Mouse (Mus musculus): ENCODE results near the gene Myo15. TPM values are rescaled to one million over a fixed set of nuclear protein-coding genes. Genes with fewer than 3 reads are reported as not detected.

Myo15 gene
- polyA plus RNA-seq, 1 experiment from 2014 or later, result 0.10 TPM

- ATAC-seq (ENCODE audit: insufficient read depth, low FRiP score), result no peak
- Histone ChIP-seq H3K4me1 (ENCODE audit: control insufficient read depth, insufficient read depth, low read length) (no peaks in the 10 kb centered on the region), H3K9ac (ENCODE audit: low read length) (no peak overlapping the region), H3K4me2 (ENCODE audit: low read depth, low read length) (no peak overlapping the region), H3K27ac (ENCODE audit: low read length) (no peak overlapping the region), H3K9me3 (replicated peaks; ENCODE audit: control insufficient read depth, low read length) (no peaks in the 10 kb centered on the region), H3K27me3 (ENCODE audit: control insufficient read depth, insufficient read depth, low read length) (no peaks in the 10 kb centered on the region), H3K4me3 (replicated peaks; ENCODE audit: low read length) (no peak overlapping the region), H3K36me3 (ENCODE audit: control insufficient read depth, insufficient read depth, low read length) (peaks cover 6% of the 10 kb centered on the region; the same call in 1 of the 2 replicates)
- WGBS, result 39% methylated on average over 7 of the region's 7 CpGs
These were observed 29.0 kb upstream of the Myo15 start for GRCm38 (mm10) chr11:60440176-60440575.

- Histone ChIP-seq H3K4me1 (ENCODE audit: control insufficient read depth, insufficient read depth, low read length) (no peaks in the 10 kb centered on the region), H3K9ac (ENCODE audit: low read length) (no peak overlapping the region), H3K4me3 (replicated peaks; ENCODE audit: low read length) (no peak overlapping the region), H3K4me2 (ENCODE audit: low read depth, low read length) (no peak overlapping the region), H3K27ac (ENCODE audit: low read length) (no peak overlapping the region), H3K9me3 (replicated peaks; ENCODE audit: control insufficient read depth, low read length) (no peaks in the 10 kb centered on the region), H3K36me3 (ENCODE audit: control insufficient read depth, insufficient read depth, low read length) (peaks cover 6% of the 10 kb centered on the region; the same call in 1 of the 2 replicates), H3K27me3 (ENCODE audit: control insufficient read depth, insufficient read depth, low read length) (no peaks in the 10 kb centered on the region)
- WGBS, result 87% methylated on average over 6 of the region's 6 CpGs
- ATAC-seq (ENCODE audit: insufficient read depth, low FRiP score), result no peak
These were observed 26.2 kb upstream of the Myo15 start for GRCm38 (mm10) chr11:60442896-60443295.

GRCm38 (mm10) chr11:60444007-60444406 lies 25.1 kb upstream of the Myo15 start:
- Histone ChIP-seq H3K27me3 (ENCODE audit: control insufficient read depth, insufficient read depth, low read length) (no peaks in the 10 kb centered on the region), H3K4me2 (ENCODE audit: low read depth, low read length) (no peak overlapping the region), H3K36me3 (ENCODE audit: control insufficient read depth, insufficient read depth, low read length) (peaks cover 6% of the 10 kb centered on the region; the same call in 1 of the 2 replicates), H3K27ac (ENCODE audit: low read length) (no peak overlapping the region), H3K9ac (ENCODE audit: low read length) (no peak overlapping the region), H3K4me3 (replicated peaks; ENCODE audit: low read length) (no peak overlapping the region), H3K9me3 (replicated peaks; ENCODE audit: control insufficient read depth, low read length) (no peaks in the 10 kb centered on the region), H3K4me1 (ENCODE audit: control insufficient read depth, insufficient read depth, low read length) (no peaks in the 10 kb centered on the region)
- WGBS, result 77% methylated on average over 4 of the region's 4 CpGs
- no peak for ATAC-seq (ENCODE audit: insufficient read depth, low FRiP score)

DNA sequence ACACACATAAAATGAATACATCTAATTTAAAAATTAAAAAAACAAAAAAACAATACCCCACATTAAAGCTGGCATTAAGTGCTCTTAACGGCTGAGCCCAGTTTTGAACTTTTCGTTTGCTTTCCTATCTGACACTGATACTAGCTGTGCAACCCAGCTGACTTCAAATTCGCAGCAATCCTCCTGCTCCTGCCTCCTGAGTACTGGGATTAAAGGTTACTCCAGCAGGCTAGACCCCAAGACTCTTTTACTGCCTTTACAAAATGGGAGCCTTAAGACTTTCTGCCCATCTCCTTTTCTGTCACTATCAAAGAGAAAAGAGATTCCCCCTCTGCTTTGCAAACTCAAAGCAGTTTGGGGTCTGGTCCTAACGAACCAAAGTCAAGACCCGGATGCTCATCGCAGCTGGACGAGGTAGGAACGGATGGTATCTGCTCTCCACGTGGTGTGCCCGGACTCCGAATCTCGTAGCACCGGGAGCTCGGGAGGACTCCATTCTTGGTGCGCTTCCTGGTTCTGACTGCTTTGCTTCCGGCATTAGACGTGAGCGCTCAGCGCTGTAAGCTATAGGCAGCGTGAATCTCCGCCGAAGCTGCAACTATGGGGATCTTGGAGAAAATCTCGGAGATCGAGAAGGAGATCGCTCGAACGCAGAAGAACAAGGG lies 14.9 kb upstream of the Myo15 start, which contains the start of gene Drg2:
Gene Drg2, plus strand, starts transcription at position 512 of the 665 bp plus-strand sequence.
- Histone ChIP-seq H3K27ac (ENCODE audit: low read length) (peak within 1 kb of the TSS; percentile 58), H3K9ac (ENCODE audit: low read length) (peak within 1 kb of the TSS; percentile 81), H3K36me3 (ENCODE audit: control insufficient read depth, insufficient read depth, low read length) (no peaks in the 10 kb centered on the region; the same call in 1 of the 2 replicates), H3K4me1 (ENCODE audit: control insufficient read depth, insufficient read depth, low read length) (peaks cover 6% of the 10 kb centered on the region), H3K9me3 (replicated peaks; ENCODE audit: control insufficient read depth, low read length) (no peaks in the 10 kb centered on the region), H3K4me3 (replicated peaks; ENCODE audit: low read length) (peak within 1 kb of the TSS; percentile 75), H3K4me2 (ENCODE audit: low read depth, low read length) (peak within 1 kb of the TSS; percentile 73), H3K27me3 (ENCODE audit: control insufficient read depth, insufficient read depth, low read length) (no peaks in the 10 kb centered on the region)
- peak; percentile 95 for ATAC-seq (ENCODE audit: insufficient read depth, low FRiP score)
- WGBS, result 5% methylated on average over 27 of the region's 27 CpGs

DNA sequence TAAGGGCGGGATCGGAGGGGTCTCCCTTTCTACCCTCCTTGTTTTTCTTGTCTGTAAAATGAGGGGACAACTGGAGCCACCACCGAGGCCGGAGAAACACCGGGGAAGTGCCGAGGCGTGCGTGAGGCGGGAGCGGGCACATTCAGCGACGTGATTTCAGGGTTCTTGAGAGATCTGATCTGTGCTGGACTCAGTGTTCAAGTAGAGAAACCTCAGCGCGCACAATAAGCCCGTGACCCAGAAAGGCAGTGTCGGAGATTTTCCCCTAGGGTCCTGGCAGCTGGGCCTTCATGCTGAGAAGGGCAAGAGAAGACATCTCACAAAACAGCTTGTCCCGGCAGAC lies 14.4 kb upstream of the Myo15 start:
- Histone ChIP-seq H3K9ac (ENCODE audit: low read length) (peak overlapping the region; percentile 81), H3K4me2 (ENCODE audit: low read depth, low read length) (peak overlapping the region; percentile 73), H3K4me1 (ENCODE audit: control insufficient read depth, insufficient read depth, low read length) (peaks cover 6% of the 10 kb centered on the region), H3K36me3 (ENCODE audit: control insufficient read depth, insufficient read depth, low read length) (no peaks in the 10 kb centered on the region; the same call in 1 of the 2 replicates), H3K27me3 (ENCODE audit: control insufficient read depth, insufficient read depth, low read length) (no peaks in the 10 kb centered on the region), H3K9me3 (replicated peaks; ENCODE audit: control insufficient read depth, low read length) (no peaks in the 10 kb centered on the region), H3K27ac (ENCODE audit: low read length) (peak overlapping the region; percentile 58), H3K4me3 (replicated peaks; ENCODE audit: low read length) (peak overlapping the region; percentile 75)
- WGBS, result 0% methylated on average over 17 of the region's 17 CpGs
- ATAC-seq (ENCODE audit: insufficient read depth, low FRiP score), result peak; percentile 23; the same call in 1 of the 2 replicates

DNA sequence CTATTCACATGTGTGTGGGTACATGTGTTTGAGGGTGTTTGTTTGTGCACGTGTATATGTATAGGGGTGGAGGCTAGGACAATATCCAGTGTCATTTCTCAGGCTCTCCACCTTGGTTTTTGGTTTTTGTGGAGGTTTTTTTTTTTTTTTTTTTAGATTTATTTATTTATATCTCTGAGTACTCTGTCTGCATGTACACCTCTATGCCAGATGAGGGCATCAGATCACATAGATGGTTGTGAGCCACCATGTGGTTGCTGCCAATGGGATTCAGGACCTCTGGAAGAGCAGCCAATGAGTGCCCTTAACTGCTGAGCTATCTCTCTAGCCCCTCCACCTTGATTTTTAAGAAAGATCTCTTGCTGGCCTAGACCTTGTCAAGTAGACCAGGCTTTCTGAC lies 11.2 kb upstream of the Myo15 start:
- Histone ChIP-seq H3K36me3 (ENCODE audit: control insufficient read depth, insufficient read depth, low read length) (peaks cover 14% of the 10 kb centered on the region; the same call in 1 of the 2 replicates), H3K27ac (ENCODE audit: low read length) (no peak overlapping the region), H3K4me3 (replicated peaks; ENCODE audit: low read length) (no peak overlapping the region), H3K4me1 (ENCODE audit: control insufficient read depth, insufficient read depth, low read length) (peaks cover 6% of the 10 kb centered on the region), H3K9me3 (replicated peaks; ENCODE audit: control insufficient read depth, low read length) (no peaks in the 10 kb centered on the region), H3K27me3 (ENCODE audit: control insufficient read depth, insufficient read depth, low read length) (no peaks in the 10 kb centered on the region), H3K4me2 (ENCODE audit: low read depth, low read length) (no peak overlapping the region), H3K9ac (ENCODE audit: low read length) (no peak overlapping the region)
- no peak for ATAC-seq (ENCODE audit: insufficient read depth, low FRiP score)
- 95% methylated on average over 1 of the region's 1 CpGs for WGBS

DNA sequence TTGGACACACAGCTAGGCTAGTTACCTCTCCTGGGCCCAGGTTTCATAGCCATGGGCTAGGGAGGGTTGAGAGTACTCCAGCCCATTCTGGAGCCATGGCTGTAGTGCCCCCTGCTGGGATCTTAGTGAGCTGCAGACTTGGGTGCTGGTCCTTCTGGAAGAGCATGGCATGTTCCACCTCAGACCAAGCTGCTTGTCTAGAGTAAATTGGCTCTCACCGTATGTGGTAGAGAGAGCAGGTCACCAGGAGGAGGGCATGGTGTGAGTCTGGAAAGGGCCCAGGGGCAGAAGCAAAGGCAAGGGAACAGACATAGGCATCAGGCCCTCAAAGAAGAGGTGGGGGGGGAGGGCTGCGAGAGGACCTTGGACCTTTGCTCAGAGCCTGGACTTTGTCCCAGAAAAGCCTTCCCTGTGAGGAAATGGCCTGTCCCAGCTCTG lies 3.2 kb upstream of the Myo15 start:
- Histone ChIP-seq H3K4me3 (replicated peaks; ENCODE audit: low read length) (no peak overlapping the region), H3K4me1 (ENCODE audit: control insufficient read depth, insufficient read depth, low read length) (no peaks in the 10 kb centered on the region), H3K27ac (ENCODE audit: low read length) (no peak overlapping the region), H3K36me3 (ENCODE audit: control insufficient read depth, insufficient read depth, low read length) (peaks cover 40% of the 10 kb centered on the region), H3K27me3 (ENCODE audit: control insufficient read depth, insufficient read depth, low read length) (no peaks in the 10 kb centered on the region), H3K9me3 (replicated peaks; ENCODE audit: control insufficient read depth, low read length) (no peaks in the 10 kb centered on the region), H3K4me2 (ENCODE audit: low read depth, low read length) (no peak overlapping the region), H3K9ac (ENCODE audit: low read length) (no peak overlapping the region)
- 94% methylated on average over 2 of the region's 2 CpGs for WGBS
- ATAC-seq (ENCODE audit: insufficient read depth, low FRiP score), result peak; percentile 45; the same call in 1 of the 2 replicates

- 83% methylated on average over 9 of the region's 9 CpGs for WGBS
- H3K9ac ChIP-seq (ENCODE audit: low read length), result no peak overlapping the region
- no peaks in the 10 kb centered on the region for H3K27me3 ChIP-seq (ENCODE audit: control insufficient read depth, insufficient read depth, low read length)
- H3K9me3 ChIP-seq (replicated peaks; ENCODE audit: control insufficient read depth, low read length), result no peaks in the 10 kb centered on the region
- H3K36me3 ChIP-seq (ENCODE audit: control insufficient read depth, insufficient read depth, low read length), result peaks cover 22% of the 10 kb centered on the region; the same call in 1 of the 2 replicates
- H3K4me2 ChIP-seq (ENCODE audit: low read depth, low read length), result no peak overlapping the region
- H3K27ac ChIP-seq (ENCODE audit: low read length), result no peak overlapping the region
- H3K4me1 ChIP-seq (ENCODE audit: control insufficient read depth, insufficient read depth, low read length), result no peaks in the 10 kb centered on the region
- ATAC-seq (ENCODE audit: insufficient read depth, low FRiP score), result no peak
- no peak overlapping the region for H3K4me3 ChIP-seq (replicated peaks; ENCODE audit: low read length)
These were observed 1.6 kb downstream of the Myo15 start for GRCm38 (mm10) chr11:60470743-60471142.

GRCm38 (mm10) chr11:60474534-60474933 lies 5.4 kb downstream of the Myo15 start:
- Histone ChIP-seq H3K27me3 (ENCODE audit: control insufficient read depth, insufficient read depth, low read length) (no peaks in the 10 kb centered on the region), H3K9me3 (replicated peaks; ENCODE audit: control insufficient read depth, low read length) (no peaks in the 10 kb centered on the region), H3K4me2 (ENCODE audit: low read depth, low read length) (no peak overlapping the region), H3K36me3 (ENCODE audit: control insufficient read depth, insufficient read depth, low read length) (0 out of 2 replicates have a peak, but pooled peaks cover 2% of the 10 kb centered on the region), H3K4me1 (ENCODE audit: control insufficient read depth, insufficient read depth, low read length) (peaks cover 2% of the 10 kb centered on the region; the same call in 1 of the 2 replicates), H3K4me3 (replicated peaks; ENCODE audit: low read length) (no peak overlapping the region), H3K27ac (ENCODE audit: low read length) (no peak overlapping the region), H3K9ac (ENCODE audit: low read length) (no peak overlapping the region)
- WGBS, result 75% methylated on average over 5 of the region's 5 CpGs
- ATAC-seq (ENCODE audit: insufficient read depth, low FRiP score), result no peak

Measured in stomach, embryonic 16.5 days (tissue).